Comparison of ENCODE assay signal across 8 mouse cellular contexts in the genomic region with DNA sequence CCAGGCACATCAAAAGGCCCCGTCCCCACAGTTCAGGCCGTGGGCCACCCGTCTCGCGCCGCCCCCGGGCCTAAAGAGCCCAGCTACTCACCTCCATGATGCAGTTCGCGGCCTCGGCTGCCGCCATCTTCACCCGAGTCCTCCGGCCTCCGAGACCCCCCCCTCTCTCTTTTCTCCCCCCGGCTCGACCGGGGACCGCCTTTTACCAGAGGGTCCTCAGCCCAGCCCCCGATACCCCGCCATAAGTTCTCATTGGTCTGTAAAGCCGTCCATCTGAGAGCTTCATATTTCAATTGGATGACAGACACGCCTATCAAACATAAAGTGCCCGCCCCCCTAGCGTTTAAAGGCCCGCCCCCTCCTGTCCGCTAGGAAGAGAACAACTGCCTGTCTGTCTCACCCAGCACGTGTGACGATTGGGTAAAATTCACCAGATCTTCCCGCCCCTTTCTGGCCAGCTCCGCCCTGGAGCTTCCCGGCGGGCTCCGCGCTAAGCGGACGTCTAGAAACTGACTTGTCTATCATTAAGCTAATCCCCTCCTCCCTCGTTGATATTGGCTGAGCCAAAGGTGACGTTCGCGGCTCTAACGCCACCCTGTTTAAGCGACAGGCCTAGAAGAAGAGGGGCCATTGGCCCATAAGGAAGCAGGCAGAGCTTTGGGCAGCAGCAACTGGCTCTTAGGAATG. TPM values are rescaled to one million over a fixed set of nuclear protein-coding genes. Genes with fewer than 3 reads are reported as not detected.
DNase-seq lines count a peak whose midpoint lies in the region; ATAC-seq and TF ChIP-seq lines count a peak whose summit lies in the region.

A gene (minus strand): TSS at position 377 of the 687 bp plus-strand sequence.

- peak; percentile 95 for ATAC-seq in forebrain, postnatal 0 days
- peak; percentile 97 for ATAC-seq in lung, embryonic 15.5 days (ENCODE audit: borderline replicate concordance, extremely low read depth, low FRiP score, low TSS enrichment)

- H3K4me2 ChIP-seq in forebrain, postnatal 0 days (ENCODE audit: low read depth): peak within 1 kb of the TSS; percentile 62
- peak within 1 kb of the TSS; percentile 77 for H3K4me2 ChIP-seq in lung, embryonic 15.5 days

- peak within 1 kb of the TSS; percentile 99 for H3K9ac ChIP-seq in MEL (ENCODE audit: control insufficient read depth, low read depth, low read length, poor library complexity, severe bottlenecking)
- peak within 1 kb of the TSS; percentile 95 for H3K9ac ChIP-seq in forebrain, postnatal 0 days
- peak within 1 kb of the TSS; percentile 97 for H3K9ac ChIP-seq in lung, embryonic 15.5 days

- under 1% methylated on average over 42 of the region's 42 CpGs for WGBS in cerebellum, adult 2 months
- WGBS in forebrain, postnatal 0 days: 3% methylated on average over 42 of the region's 42 CpGs
- WGBS in lung, embryonic 15.5 days: under 1% methylated on average over 42 of the region's 42 CpGs

- peaks cover 0 to 11% of the 10 kb centered on the region in 2 experiments; a peak in 3 of 4 replicates for H3K4me1 ChIP-seq in MEL (ENCODE audit: control insufficient read depth in 1 of 2, insufficient read depth in 2 of 2, low read length in 2 of 2)
- 0 out of 2 replicates have a peak, but pooled peaks cover 5% of the 10 kb centered on the region for H3K4me1 ChIP-seq in cerebellum, adult 2 months (ENCODE audit: control insufficient read depth, insufficient read depth, low read length)
- peaks cover 21% of the 10 kb centered on the region for H3K4me1 ChIP-seq in forebrain, postnatal 0 days (ENCODE audit: insufficient read depth)
- H3K4me1 ChIP-seq in lung, embryonic 15.5 days: peaks cover 37% of the 10 kb centered on the region

- H3K9me3 ChIP-seq in MEL (replicated peaks; ENCODE audit: insufficient read depth, low read length): no peaks in the 10 kb centered on the region
- no peaks in the 10 kb centered on the region for H3K9me3 ChIP-seq in forebrain, postnatal 0 days (ENCODE audit: low read length)
- no peaks in the 10 kb centered on the region for H3K9me3 ChIP-seq in lung, embryonic 15.5 days

- peak; percentile 50 to 79; a peak in 3 of 4 replicates for TF ChIP-seq POLR2A in MEL (IDR thresholded peaks at IDR 0.05; ENCODE audit: control insufficient read depth in 1 of 2, insufficient read depth in 1 of 2, low read depth in 1 of 2, low read length in 2 of 2, poor library complexity in 1 of 2)
- peak; percentile 54; the same call in 1 of the 2 replicates for TF ChIP-seq POLR2A in cerebellum, adult 2 months (IDR thresholded peaks at IDR 0.05; ENCODE audit: borderline replicate concordance, insufficient read depth, low read length)

- peak within 1 kb of the TSS; percentile 86 for H3K27ac ChIP-seq in MEL (ENCODE audit: control insufficient read depth, low read depth, low read length)
- peak within 1 kb of the TSS; percentile 81 for H3K27ac ChIP-seq in cerebellum, adult 2 months (ENCODE audit: insufficient read depth, low read length)
- H3K27ac ChIP-seq in forebrain, postnatal 0 days (ENCODE audit: low read depth, low read length): peak within 1 kb of the TSS; percentile 93
- peak within 1 kb of the TSS; percentile 95 for H3K27ac ChIP-seq in lung, embryonic 15.5 days

- H3K4me3 ChIP-seq in MEL (ENCODE audit: control insufficient read depth in 1 of 2, insufficient read depth in 1 of 2, low read depth in 2 of 2, low read length in 2 of 2): peak within 1 kb of the TSS; percentile 72 to 99
- H3K4me3 ChIP-seq in cerebellum, adult 2 months (replicated peaks; ENCODE audit: insufficient read depth, low read depth, low read length): peak within 1 kb of the TSS; percentile 87
- peak within 1 kb of the TSS; percentile 96 for H3K4me3 ChIP-seq in forebrain, postnatal 0 days (ENCODE audit: low read depth, low read length)
- peak within 1 kb of the TSS; percentile 84 for H3K4me3 ChIP-seq in lung, embryonic 15.5 days

- no peak for TF ChIP-seq EP300 in MEL (IDR thresholded peaks at IDR 0.05; ENCODE audit: low read depth in 1 of 2, low read length in 2 of 2)

- no peak for TF ChIP-seq RAD21 in MEL (IDR thresholded peaks at IDR 0.05; ENCODE audit: low read depth, low read length)

- H3K36me3 ChIP-seq in MEL (ENCODE audit: control insufficient read depth in 1 of 2, insufficient read depth in 2 of 2, low read length in 2 of 2): peaks cover 5 to 10% of the 10 kb centered on the region in 2 experiments
- peaks cover 16% of the 10 kb centered on the region for H3K36me3 ChIP-seq in forebrain, postnatal 0 days (ENCODE audit: insufficient read depth)
- H3K36me3 ChIP-seq in lung, embryonic 15.5 days: peaks cover 22% of the 10 kb centered on the region

- H3K27me3 ChIP-seq in MEL (ENCODE audit: control insufficient read depth in 1 of 2, insufficient read depth in 2 of 2, low read length in 2 of 2): no peaks in the 10 kb centered on the region
- H3K27me3 ChIP-seq in cerebellum, adult 2 months (ENCODE audit: control insufficient read depth, insufficient read depth, low read length): no peaks in the 10 kb centered on the region
- no peaks in the 10 kb centered on the region for H3K27me3 ChIP-seq in forebrain, postnatal 0 days (ENCODE audit: insufficient read depth, low read length)
- H3K27me3 ChIP-seq in lung, embryonic 15.5 days: no peaks in the 10 kb centered on the region

- peaks cover 45% of the 10 kb centered on the region for H3K79me2 ChIP-seq in MEL (ENCODE audit: control insufficient read depth, insufficient read depth, low read length, poor library complexity)

- DNase-seq in MEL (ENCODE audit: low read depth, low spot score): peak; percentile 100
- DNase-seq in cerebellum, adult 2 months: peak; percentile 99 to 100
- peak; percentile 100 for DNase-seq in forebrain, postnatal 0 days
- DNase-seq in heart, postnatal 4 days: peak; percentile 97
- DNase-seq in layer of hippocampus, adult 8-10 months (ENCODE audit: low spot score in 2 of 2): peak; percentile 99 to 100
- peak; percentile 99 for DNase-seq in ovary, adult 18-20 months (ENCODE audit: low spot score)
- peak; percentile 99 for DNase-seq in thymus, postnatal 0 days (ENCODE audit: low spot score)

- no peak for TF ChIP-seq CTCF in MEL (IDR thresholded peaks at IDR 0.05 in 2 of 3, conservative IDR thresholded peaks at IDR 0.05 in 1 of 3; ENCODE audit: control insufficient read depth in 1 of 3, insufficient read depth in 1 of 3, low read depth in 2 of 3, low read length in 3 of 3, poor library complexity in 1 of 3, severe bottlenecking in 1 of 3)
- TF ChIP-seq CTCF in cerebellum, adult 2 months (IDR thresholded peaks at IDR 0.05; ENCODE audit: borderline replicate concordance, insufficient read depth, low read depth, low read length): no peak
- TF ChIP-seq CTCF in forebrain, postnatal 0 days (IDR thresholded peaks at IDR 0.05; ENCODE audit: low read depth): 0 out of 2 replicates have a peak, but pooled peaks have one; percentile 14

TF ChIP-seq in MEL, 35 proteins besides CTCF, POLR2A, EP300 and RAD21 (continues in another document):
- TF ChIP-seq JUND (IDR thresholded peaks at IDR 0.05; ENCODE audit: low read depth, low read length) (no peak), MAFK (IDR thresholded peaks at IDR 0.05; ENCODE audit: borderline replicate concordance, low read depth, low read length) (no peak), ZKSCAN1 (IDR thresholded peaks at IDR 0.05; ENCODE audit: low read depth, low read length) (no peak), POLR2AphosphoS5 (IDR thresholded peaks at IDR 0.05; ENCODE audit: borderline replicate concordance, low read depth, low read length) (no peak), TCF12 (IDR thresholded peaks at IDR 0.05; ENCODE audit: low read depth, low read length) (peak; percentile 40), MYC (IDR thresholded peaks at IDR 0.05; ENCODE audit: low read depth, low read length) (no peak), TBP (IDR thresholded peaks at IDR 0.05; ENCODE audit: low read depth, low read length) (peak; percentile 71), NRF1 (IDR thresholded peaks at IDR 0.05; ENCODE audit: insufficient read depth, low read depth, low read length, poor library complexity, severe bottlenecking) (0 out of 2 replicates have a peak, but pooled peaks have one; percentile 26), E2F4 (IDR thresholded peaks at IDR 0.05; ENCODE audit: borderline replicate concordance, low read depth, low read length) (no peak), MYB (IDR thresholded peaks at IDR 0.05; ENCODE audit: low read depth, low read length) (no peak), HCFC1 (IDR thresholded peaks at IDR 0.05; ENCODE audit: low read depth, low read length) (peak; percentile 82), ZMIZ1 (IDR thresholded peaks at IDR 0.05; ENCODE audit: low read depth, low read length) (no peak), USF2 (IDR thresholded peaks at IDR 0.05; ENCODE audit: borderline replicate concordance in 1 of 2, insufficient read depth in 1 of 2, low read depth in 1 of 2, low read length in 2 of 2) (no peak), SIN3A (IDR thresholded peaks at IDR 0.05; ENCODE audit: low read length) (no peak; the same call in 1 of the 2 replicates), MAZ (IDR thresholded peaks at IDR 0.05; ENCODE audit: low read depth, low read length) (peak; percentile 84), MEF2A (IDR thresholded peaks at IDR 0.05; ENCODE audit: extremely low read depth, insufficient replicate concordance, low read depth, low read length, poor library complexity, severe bottlenecking) (no peak), GATA1 (IDR thresholded peaks at IDR 0.05; ENCODE audit: low read depth, low read length) (no peak), UBTF (IDR thresholded peaks at IDR 0.05; ENCODE audit: borderline replicate concordance, insufficient read depth, low read depth, low read length) (no peak), CHD2 (IDR thresholded peaks at IDR 0.05; ENCODE audit: low read length) (peak; percentile 82; the same call in 1 of the 2 replicates), ZC3H11A (IDR thresholded peaks at IDR 0.05; ENCODE audit: low read depth, low read length) (no peak), NELFE (IDR thresholded peaks at IDR 0.05; ENCODE audit: low read depth, low read length) (peak; percentile 88), MAX (IDR thresholded peaks at IDR 0.05; ENCODE audit: low read length) (no peak), USF1 (IDR thresholded peaks at IDR 0.05; ENCODE audit: low read depth, low read length) (peak; percentile 62)

RNA-seq across cellular contexts. Expression of the gene that starts here (rescaled TPM):
- total RNA-seq in MEL (2012; rRNA removed): 317 and 339 TPM in 2 replicates
- 100 to 1,000 TPM; 254 to 715 TPM for polyA plus RNA-seq in MEL (2012; ENCODE audit: insufficient read depth in 1 of 2, insufficient read length in 2 of 2, low read depth in 1 of 2, low replicate concordance in 2 of 2, missing spikeins in 1 of 2)
- polyA plus RNA-seq in cerebellum, adult 2 months (2012; rRNA removed): 225 and 227 TPM in 2 replicates
- total RNA-seq in forebrain, postnatal 0 days (2014; rRNA removed): 208 and 220 TPM in 2 replicates
- 598 and 639 TPM in 2 replicates for polyA plus RNA-seq in forebrain, postnatal 0 days (2015; fragmentation: Nextera tagmentation; extraction: Ambion mirVana)
- 100 to 1,000 TPM; 306 to 324 TPM for total RNA-seq in heart, postnatal 4 days (2021)
- 100 to 1,000 TPM; 167 to 173 (median 172) TPM for total RNA-seq in layer of hippocampus, adult 8-10 months (2022)
- polyA plus RNA-seq in lung, embryonic 15.5 days (2015; fragmentation: Nextera tagmentation; extraction: Ambion mirVana): 545 and 586 TPM in 2 replicates
- polyA plus RNA-seq in thymus, postnatal 0 days (2015; fragmentation: Nextera tagmentation; extraction: Ambion mirVana): 364 and 365 TPM in 2 replicates

Comparison
In these comparisons a context has a peak if more than half of its experiments do, and no peak if none do; other contexts are left out.
1. Peak in every context shown above with its lines: DNase-seq, ATAC-seq, H3K4me3 ChIP-seq and H3K27ac ChIP-seq.